Mouse (Mus musculus): ENCODE measurements around the gene Olfr51. TPM values are rescaled to one million over a fixed set of nuclear protein-coding genes. Genes with fewer than 3 reads are reported as not detected.
"Not testable (repeated sequence)": the region's sequence is repeated elsewhere in the genome, so short reads cannot be mapped to it uniquely, and the experiment has no call there.

Gene Olfr51
- polyA plus RNA-seq (2016; fragmentation: Nextera tagmentation; extraction: Ambion mirVana), result not detected in 2 replicates

- Histone ChIP-seq H3K4me2 (replicated peaks) (no peak within 1 kb of the TSS), H3K36me3 (no peaks in the 10 kb centered on the region), H3K4me3 (no peak within 1 kb of the TSS), H3K27ac (replicated peaks) (no peak within 1 kb of the TSS), H3K9ac (replicated peaks) (no peak within 1 kb of the TSS), H3K4me1 (no peaks in the 10 kb centered on the region), H3K27me3 (no peaks in the 10 kb centered on the region), H3K9me3 (no peaks in the 10 kb centered on the region)
- ATAC-seq (ENCODE audit: low FRiP score, low read depth), result no peak
- 80% methylated on average over 5 of the region's 5 CpGs for WGBS
These were observed at the start of gene Olfr51 for GRCm38 (mm10) chr11:51003296-51003695. Olfr51 (plus strand) TSS chr11:51003596.

- no peak for ATAC-seq (ENCODE audit: low FRiP score, low read depth)
- Histone ChIP-seq H3K27ac (replicated peaks) (no peak within 1 kb of the TSS), H3K4me1 (no peaks in the 10 kb centered on the region), H3K27me3 (no peaks in the 10 kb centered on the region), H3K9me3 (no peaks in the 10 kb centered on the region), H3K36me3 (no peaks in the 10 kb centered on the region), H3K4me2 (replicated peaks) (no peak within 1 kb of the TSS), H3K9ac (replicated peaks) (no peak within 1 kb of the TSS), H3K4me3 (no peak within 1 kb of the TSS)
- WGBS, result 63% methylated on average over 6 of the region's 6 CpGs
These were observed 49.7 kb upstream of the Olfr51 start, which contains the start of gene Prop1 for GRCm38 (mm10) chr11:50953665-50954064. Prop1 (minus strand) TSS chr11:50953765.

GRCm38 (mm10) chr11:50964886-50965285, 38.5 kb upstream of the Olfr51 start:
- ATAC-seq (ENCODE audit: low FRiP score, low read depth), result no peak
- WGBS, result 82% methylated on average over 2 of the region's 2 CpGs
- H3K36me3 ChIP-seq, result no peaks in the 10 kb centered on the region
- H3K9me3 ChIP-seq, result no peaks in the 10 kb centered on the region
- no peak overlapping the region for H3K4me3 ChIP-seq
- H3K4me1 ChIP-seq, result no peaks in the 10 kb centered on the region
- H3K4me2 ChIP-seq (replicated peaks), result no peak overlapping the region
- H3K27me3 ChIP-seq, result no peaks in the 10 kb centered on the region
- H3K9ac ChIP-seq (replicated peaks), result no peak overlapping the region
- H3K27ac ChIP-seq (replicated peaks), result no peak overlapping the region

GRCm38 (mm10) chr11:50966230-50966629, 37.2 kb upstream of the Olfr51 start, which contains the start of gene Olfr1378:
Olfr1378 (plus strand) TSS chr11:50966530.
- no peak within 1 kb of the TSS for H3K9ac ChIP-seq (replicated peaks)
- no peak within 1 kb of the TSS for H3K4me2 ChIP-seq (replicated peaks)
- WGBS, result 89% methylated on average over 11 of the region's 11 CpGs

GRCm38 (mm10) chr11:50977216-50977615, 26.2 kb upstream of the Olfr51 start:
- H3K4me2 ChIP-seq (replicated peaks), result no peak overlapping the region
- no peak for ATAC-seq (ENCODE audit: low FRiP score, low read depth)
- no peak overlapping the region for H3K27ac ChIP-seq (replicated peaks)
- no peak overlapping the region for H3K4me3 ChIP-seq
- no peaks in the 10 kb centered on the region for H3K4me1 ChIP-seq
- 74% methylated on average over 4 of the region's 4 CpGs for WGBS
- H3K36me3 ChIP-seq, result no peaks in the 10 kb centered on the region
- H3K27me3 ChIP-seq, result no peaks in the 10 kb centered on the region
- no peak overlapping the region for H3K9ac ChIP-seq (replicated peaks)
- no peaks in the 10 kb centered on the region for H3K9me3 ChIP-seq

More at GRCm38 (mm10) chr11:50966230-50966629, 37.2 kb upstream of the Olfr51 start, which contains the start of gene Olfr1378:
- no peaks in the 10 kb centered on the region for H3K4me1 ChIP-seq
- H3K9me3 ChIP-seq, result no peaks in the 10 kb centered on the region
- no peak within 1 kb of the TSS for H3K4me3 ChIP-seq
- H3K27ac ChIP-seq (replicated peaks), result no peak within 1 kb of the TSS
- H3K36me3 ChIP-seq, result no peaks in the 10 kb centered on the region
- no peak for ATAC-seq (ENCODE audit: low FRiP score, low read depth)
- no peaks in the 10 kb centered on the region for H3K27me3 ChIP-seq

- Histone ChIP-seq H3K36me3 (no peaks in the 10 kb centered on the region), H3K4me1 (no peaks in the 10 kb centered on the region), H3K27ac (replicated peaks) (no peak within 1 kb of the TSS), H3K4me3 (no peak within 1 kb of the TSS), H3K27me3 (no peaks in the 10 kb centered on the region), H3K9me3 (no peaks in the 10 kb centered on the region), H3K4me2 (replicated peaks) (no peak within 1 kb of the TSS), H3K9ac (replicated peaks) (no peak within 1 kb of the TSS)
- no peak for ATAC-seq (ENCODE audit: low FRiP score, low read depth)
- 64% methylated on average over 5 of the region's 5 CpGs for WGBS
These were observed 21.7 kb upstream of the Olfr51 start, which contains the start of gene Olfr1377 for GRCm38 (mm10) chr11:50981667-50982066. Olfr1377 (plus strand) TSS chr11:50981967.

- H3K4me3 ChIP-seq, result no peak overlapping the region
- H3K9me3 ChIP-seq, result no peaks in the 10 kb centered on the region
- no peaks in the 10 kb centered on the region for H3K4me1 ChIP-seq
- no peak overlapping the region for H3K9ac ChIP-seq (replicated peaks)
- H3K27ac ChIP-seq (replicated peaks), result no peak overlapping the region
- H3K36me3 ChIP-seq, result no peaks in the 10 kb centered on the region
- H3K4me2 ChIP-seq (replicated peaks), result no peak overlapping the region
- no peaks in the 10 kb centered on the region for H3K27me3 ChIP-seq
- 88% methylated on average over 5 of the region's 5 CpGs for WGBS
- no peak for ATAC-seq (ENCODE audit: low FRiP score, low read depth)
These were observed 8.4 kb downstream of the Olfr51 start for GRCm38 (mm10) chr11:51011821-51012220.

- 70% methylated on average over 1 of the region's 1 CpGs for WGBS
These were observed 10.5 kb downstream of the Olfr51 start, which contains the start of gene Olfr54 for GRCm38 (mm10) chr11:51013936-51014335. Olfr54 (plus strand) TSS chr11:51014236.

GRCm38 (mm10) chr11:51016341-51016740, 12.9 kb downstream of the Olfr51 start:
- H3K27me3 ChIP-seq, result no peaks in the 10 kb centered on the region
- H3K9me3 ChIP-seq, result no peaks in the 10 kb centered on the region
- no peaks in the 10 kb centered on the region for H3K36me3 ChIP-seq
- 43% methylated on average over 2 of the region's 2 CpGs for WGBS
- no peak for ATAC-seq (ENCODE audit: low FRiP score, low read depth)
- H3K4me2 ChIP-seq (replicated peaks), result no peak overlapping the region
- no peak overlapping the region for H3K9ac ChIP-seq (replicated peaks)
- no peak overlapping the region for H3K27ac ChIP-seq (replicated peaks)
- H3K4me3 ChIP-seq, result no peak overlapping the region
- H3K4me1 ChIP-seq, result no peaks in the 10 kb centered on the region

More at GRCm38 (mm10) chr11:51013936-51014335, 10.5 kb downstream of the Olfr51 start, which contains the start of gene Olfr54:
- Histone ChIP-seq H3K27me3 (no peaks in the 10 kb centered on the region), H3K4me2 (replicated peaks) (no peak within 1 kb of the TSS), H3K4me3 (no peak within 1 kb of the TSS), H3K9ac (replicated peaks) (no peak within 1 kb of the TSS), H3K4me1 (no peaks in the 10 kb centered on the region), H3K27ac (replicated peaks) (no peak within 1 kb of the TSS), H3K9me3 (no peaks in the 10 kb centered on the region), H3K36me3 (no peaks in the 10 kb centered on the region)
- no peak for ATAC-seq (ENCODE audit: low FRiP score, low read depth)

GRCm38 (mm10) chr11:51026811-51027210, 23.4 kb downstream of the Olfr51 start:
- H3K36me3 ChIP-seq; H3K27ac ChIP-seq (replicated peaks); H3K4me2 ChIP-seq (replicated peaks); H3K9me3 ChIP-seq; H3K27me3 ChIP-seq; ATAC-seq (ENCODE audit: low FRiP score, low read depth); H3K4me1 ChIP-seq; H3K4me3 ChIP-seq; H3K9ac ChIP-seq (replicated peaks): not testable (repeated sequence)
- WGBS, result 82% methylated on average over 11 of the region's 11 CpGs

GRCm38 (mm10) chr11:51029381-51029780, 26.0 kb downstream of the Olfr51 start:
- not testable (repeated sequence) for H3K27me3 ChIP-seq; H3K9me3 ChIP-seq; H3K4me3 ChIP-seq; H3K4me1 ChIP-seq; ATAC-seq (ENCODE audit: low FRiP score, low read depth); H3K36me3 ChIP-seq; H3K4me2 ChIP-seq (replicated peaks); H3K9ac ChIP-seq (replicated peaks); H3K27ac ChIP-seq (replicated peaks)
- 69% methylated on average over 8 of the region's 8 CpGs for WGBS

GRCm38 (mm10) chr11:51030225-51030624, 26.8 kb downstream of the Olfr51 start:
- Histone ChIP-seq H3K9ac (replicated peaks) (no peak overlapping the region), H3K36me3 (no peaks in the 10 kb centered on the region), H3K27ac (replicated peaks) (no peak overlapping the region), H3K4me2 (replicated peaks) (no peak overlapping the region), H3K27me3 (no peaks in the 10 kb centered on the region), H3K9me3 (no peaks in the 10 kb centered on the region), H3K4me1 (no peaks in the 10 kb centered on the region), H3K4me3 (no peak overlapping the region)
- no peak for ATAC-seq (ENCODE audit: low FRiP score, low read depth)
- WGBS, result 90% methylated on average over 2 of the region's 2 CpGs

- H3K4me2 ChIP-seq (replicated peaks), result no peak overlapping the region
- H3K9me3 ChIP-seq, result no peaks in the 10 kb centered on the region
- H3K9ac ChIP-seq (replicated peaks), result no peak overlapping the region
- no peak overlapping the region for H3K4me3 ChIP-seq
- H3K36me3 ChIP-seq, result no peaks in the 10 kb centered on the region
- no peak overlapping the region for H3K27ac ChIP-seq (replicated peaks)
- WGBS, result 33% methylated on average over 1 of the region's 1 CpGs
- no peak for ATAC-seq (ENCODE audit: low FRiP score, low read depth)
- no peaks in the 10 kb centered on the region for H3K27me3 ChIP-seq
- H3K4me1 ChIP-seq, result no peaks in the 10 kb centered on the region
These were observed 29.5 kb downstream of the Olfr51 start for GRCm38 (mm10) chr11:51032851-51033250.

All from midbrain, embryonic 12.5 days (tissue).